Mouse (Mus musculus) myocyte (in vitro differentiated cells): ENCODE measurements around the gene Cd163. TPM values are rescaled to one million over a fixed set of nuclear protein-coding genes. Genes with fewer than 3 reads are reported as not detected.
"Not testable (repeated sequence)": the region's sequence is repeated elsewhere in the genome, so short reads cannot be mapped to it uniquely, and the experiment has no call there.

Source experiments
- H3K27me3 ChIP-seq: one replicate; pipeline ENCODE4 v1.6.1; 2011; ENCODE audit not compliant: control insufficient read depth, insufficient read depth, insufficient read length
- H3K36me3 ChIP-seq: one replicate; pipeline ENCODE4 v1.6.1; 2011; ENCODE audit not compliant: control insufficient read depth, insufficient read depth
- H3K4me2 ChIP-seq: one replicate; pipeline ENCODE4 v1.6.1; 2011; ENCODE audit warnings: low read depth, control low read depth
- H3K4me3 ChIP-seq: one replicate; pipeline ENCODE4 v1.5.1; 2011; ENCODE audit warnings: mild to moderate bottlenecking, control low read depth, moderate library complexity
- H3K79me2 ChIP-seq: one replicate; pipeline ENCODE4 v1.6.1; 2011; ENCODE audit not compliant: control insufficient read depth, insufficient read depth
- H3ac ChIP-seq: one replicate; pipeline ENCODE4 v1.6.1; 2011; ENCODE audit not compliant: control insufficient read depth, insufficient read length
- CEBPB ChIP-seq: IDR thresholded peaks from 2 replicates; pipeline ENCODE4 v1.6.1; 2011; ENCODE audit warnings: mild to moderate bottlenecking, moderate library complexity; ENCODE audit not compliant: poor library complexity, insufficient read depth, severe bottlenecking
- E2F4 ChIP-seq: IDR thresholded peaks from one replicate; pipeline ENCODE4 v1.6.1; 2011; ENCODE audit warnings: mild to moderate bottlenecking, control low read depth, moderate library complexity; ENCODE audit not compliant: insufficient read depth
- MAX ChIP-seq: IDR thresholded peaks from one replicate; pipeline ENCODE4 v1.6.1; 2011; ENCODE audit warnings: low read depth, mild to moderate bottlenecking, control low read depth
- MYOD1 ChIP-seq, 3 experiments: IDR thresholded peaks; one replicate each; pipeline ENCODE4 v1.6.1; 2011; ENCODE audit warnings: control low read depth in 2 of 3, low read depth in 2 of 3, mild to moderate bottlenecking in 2 of 3, moderate library complexity in 1 of 3; ENCODE audit not compliant: insufficient read length in 2 of 3, control insufficient read depth in 1 of 3
- MYOG ChIP-seq, 3 experiments: IDR thresholded peaks; one replicate each; pipeline ENCODE4 v1.6.1; 2011; ENCODE audit warnings: control low read depth in 2 of 3, low read depth in 2 of 3, mild to moderate bottlenecking in 2 of 3; ENCODE audit not compliant: insufficient read length in 2 of 3, control insufficient read depth in 1 of 3, insufficient read depth in 1 of 3
- POLR2A ChIP-seq: IDR thresholded peaks from one replicate; pipeline ENCODE4 v1.6.1; 2011; ENCODE audit warnings: low read depth, mild to moderate bottlenecking, control low read depth, moderate library complexity; ENCODE audit not compliant: insufficient read length
- POLR2AphosphoS2 ChIP-seq: IDR thresholded peaks from one replicate; pipeline ENCODE4 v1.6.1; 2011; ENCODE audit warnings: low read depth, control low read depth; ENCODE audit not compliant: insufficient read length
- REST ChIP-seq: IDR thresholded peaks from one replicate; pipeline ENCODE4 v1.6.1; 2011; ENCODE audit warnings: mild to moderate bottlenecking, control low read depth, moderate library complexity; ENCODE audit not compliant: insufficient read depth, insufficient read length
- SRF ChIP-seq: IDR thresholded peaks from one replicate; pipeline ENCODE4 v1.6.1; 2011; ENCODE audit warnings: low read depth; ENCODE audit not compliant: control insufficient read depth, insufficient read length
- TCF12 ChIP-seq: IDR thresholded peaks from one replicate; pipeline ENCODE4 v1.6.1; 2011; ENCODE audit warnings: mild to moderate bottlenecking, control low read depth; ENCODE audit not compliant: poor library complexity, insufficient read depth, severe bottlenecking
- TCF3 ChIP-seq: IDR thresholded peaks from one replicate; pipeline ENCODE4 v1.6.1; 2011; ENCODE audit warnings: low read depth, control low read depth; ENCODE audit not compliant: insufficient read length
- USF1 ChIP-seq: IDR thresholded peaks from one replicate; pipeline ENCODE4 v1.6.1; 2011; ENCODE audit warnings: low read depth, mild to moderate bottlenecking, control low read depth, moderate library complexity
- polyA plus RNA-seq: library from polyadenylated mRNA; unstranded; fragments of >200 nt; fragmentation: generic; extraction: Trizol; gene quantifications from one replicate; pipeline ENCODE4 v1.2.1, GENCODE M21; 2012; ENCODE audit warnings: missing spikeins

Gene Cd163
- polyA plus RNA-seq, 1 experiment: 0.24 TPM

GRCm38 (mm10) chr6:124277641-124278040 is 26.8 kb upstream of the Cd163 start:
- H3K4me2 ChIP-seq: no peak overlapping the region
- H3K27me3 ChIP-seq: peaks cover 4% of the 10 kb centered on the region
- no peaks in the 10 kb centered on the region for H3K79me2 ChIP-seq
- no peaks in the 10 kb centered on the region for H3K36me3 ChIP-seq
- TF ChIP-seq MAX (no peak), MYOG (IDR thresholded peaks at IDR 0.05; ENCODE audit: control insufficient read depth in 1 of 3, insufficient read depth in 1 of 3, insufficient read length in 2 of 3, low read depth in 2 of 3) (no peak), TCF3 (no peak), MYOD1 (IDR thresholded peaks at IDR 0.05; ENCODE audit: control insufficient read depth in 1 of 3, insufficient read length in 2 of 3, low read depth in 2 of 3) (no peak), POLR2AphosphoS2 (no peak), POLR2A (no peak), USF1 (no peak)
- no peak overlapping the region for H3ac ChIP-seq
- no peak overlapping the region for H3K4me3 ChIP-seq

GRCm38 (mm10) chr6:124278291-124278690 is 26.2 kb upstream of the Cd163 start:
- H3K36me3 ChIP-seq: no peaks in the 10 kb centered on the region
- no peak overlapping the region for H3ac ChIP-seq
- no peaks in the 10 kb centered on the region for H3K79me2 ChIP-seq
- no peak overlapping the region for H3K4me3 ChIP-seq
- H3K27me3 ChIP-seq: peaks cover under 1% of the 10 kb centered on the region
- no peak overlapping the region for H3K4me2 ChIP-seq
- TF ChIP-seq TCF12: no peak
- no peak for TF ChIP-seq SRF
- TF ChIP-seq E2F4: no peak
- no peak for TF ChIP-seq USF1
- no peak for TF ChIP-seq TCF3
- TF ChIP-seq MAX: no peak
- TF ChIP-seq POLR2A: no peak
- no peak for TF ChIP-seq CEBPB
- no peak for TF ChIP-seq REST
- no peak for TF ChIP-seq POLR2AphosphoS2
- no peak for TF ChIP-seq MYOG (IDR thresholded peaks at IDR 0.05; ENCODE audit: control insufficient read depth in 1 of 3, insufficient read depth in 1 of 3, insufficient read length in 2 of 3, low read depth in 2 of 3)
- TF ChIP-seq MYOD1 (IDR thresholded peaks at IDR 0.05; ENCODE audit: control insufficient read depth in 1 of 3, insufficient read length in 2 of 3, low read depth in 2 of 3): no peak

GRCm38 (mm10) chr6:124282731-124283130 is 21.7 kb upstream of the Cd163 start:
- Histone ChIP-seq H3K27me3 (no peaks in the 10 kb centered on the region), H3K4me2 (no peak overlapping the region), H3K4me3 (no peak overlapping the region), H3ac (no peak overlapping the region), H3K79me2 (no peaks in the 10 kb centered on the region), H3K36me3 (no peaks in the 10 kb centered on the region)
- TF ChIP-seq TCF3 (no peak), USF1 (no peak), CEBPB (no peak), E2F4 (no peak), POLR2AphosphoS2 (no peak), MYOD1 (IDR thresholded peaks at IDR 0.05; ENCODE audit: control insufficient read depth in 1 of 3, insufficient read length in 2 of 3, low read depth in 2 of 3) (no peak)

GRCm38 (mm10) chr6:124297378-124297777 is 7.1 kb upstream of the Cd163 start:
- not testable (repeated sequence) for H3K79me2 ChIP-seq

GRCm38 (mm10) chr6:124301447-124302192 is 2.8 kb upstream of the Cd163 start:
- H3K36me3 ChIP-seq: no peaks in the 10 kb centered on the region

More at GRCm38 (mm10) chr6:124297378-124297777, 7.1 kb upstream of the Cd163 start:
- H3ac ChIP-seq, H3K4me2 ChIP-seq, H3K27me3 ChIP-seq, H3K36me3 ChIP-seq, H3K4me3 ChIP-seq: not testable (repeated sequence)

More at GRCm38 (mm10) chr6:124301447-124302192, 2.8 kb upstream of the Cd163 start:
- no peak for TF ChIP-seq SRF
- TF ChIP-seq REST: no peak
- no peak for TF ChIP-seq TCF3
- no peak for TF ChIP-seq MYOD1 (IDR thresholded peaks at IDR 0.05; ENCODE audit: control insufficient read depth in 1 of 3, insufficient read length in 2 of 3, low read depth in 2 of 3)
- TF ChIP-seq POLR2AphosphoS2: no peak
- no peak for TF ChIP-seq MYOG (IDR thresholded peaks at IDR 0.05; ENCODE audit: control insufficient read depth in 1 of 3, insufficient read depth in 1 of 3, insufficient read length in 2 of 3, low read depth in 2 of 3)
- TF ChIP-seq CEBPB: no peak
- no peak for TF ChIP-seq USF1
- no peak for TF ChIP-seq E2F4
- no peak for TF ChIP-seq TCF12
- no peak for TF ChIP-seq POLR2A
- no peak for TF ChIP-seq MAX
- Histone ChIP-seq H3K4me2 (no peak overlapping the region), H3ac (no peak overlapping the region), H3K79me2 (no peaks in the 10 kb centered on the region), H3K4me3 (no peak overlapping the region), H3K27me3 (no peaks in the 10 kb centered on the region)
